Mouse (Mus musculus) MEL (cell line): ENCODE results near the gene Chsy1. TPM values are rescaled to one million over a fixed set of nuclear protein-coding genes. Genes with fewer than 3 reads are reported as not detected.

Source experiments
- DNase-seq: peaks from one replicate; pipeline ENCODE4 v3.0.0; 2011; ENCODE audit warnings: low read depth, low spot score
- H3K27ac ChIP-seq: 2 replicates; pipeline ENCODE4 v1.5.1; 2012; ENCODE audit warnings: low read depth, mild to moderate bottlenecking, control low read depth, low read length, moderate library complexity; ENCODE audit not compliant: control insufficient read depth
- H3K27me3 ChIP-seq, 2 experiments: fragments of 150-350 bp in 1 of 2; sonication (generic) in 1 of 2; 2 replicates each; pipeline ENCODE4 v1.6.1; 2012; ENCODE audit warnings: low read length in 2 of 2, mild to moderate bottlenecking in 2 of 2, improper control_type of control experiment in 1 of 2, moderate library complexity in 1 of 2; ENCODE audit not compliant: insufficient read depth in 2 of 2, control insufficient read depth in 1 of 2
- H3K36me3 ChIP-seq, 2 experiments: 2 replicates each; pipeline ENCODE4 v1.6.1; 2012 to 2014; ENCODE audit warnings: low read length in 2 of 2, improper control_type of control experiment in 1 of 2, inconsistent platforms in 1 of 2, mild to moderate bottlenecking in 1 of 2; ENCODE audit not compliant: insufficient read depth in 2 of 2, control insufficient read depth in 1 of 2
- H3K4me1 ChIP-seq, 2 experiments: fragments of 150-350 bp in 1 of 2; sonication (generic) in 1 of 2; 2 replicates each; pipeline ENCODE4 v1.6.1; 2012; ENCODE audit warnings: low read length in 2 of 2, improper control_type of control experiment in 1 of 2, mild to moderate bottlenecking in 1 of 2; ENCODE audit not compliant: insufficient read depth in 2 of 2, control insufficient read depth in 1 of 2
- H3K4me3 ChIP-seq, 2 experiments: fragments of 150-350 bp in 1 of 2; sonication (generic) in 1 of 2; 2 replicates each; pipeline ENCODE4 v1.5.1; 2012; ENCODE audit warnings: low read depth in 2 of 2, low read length in 2 of 2, mild to moderate bottlenecking in 2 of 2, moderate library complexity in 2 of 2, control low read depth in 1 of 2, improper control_type of control experiment in 1 of 2; ENCODE audit not compliant: control insufficient read depth in 1 of 2, insufficient read depth in 1 of 2
- H3K79me2 ChIP-seq: 2 replicates; pipeline ENCODE4 v1.6.1; 2012; ENCODE audit warnings: mild to moderate bottlenecking, low read length, moderate library complexity; ENCODE audit not compliant: control insufficient read depth, poor library complexity, insufficient read depth
- H3K9ac ChIP-seq: 2 replicates; pipeline ENCODE4 v1.6.1; 2012; ENCODE audit warnings: low read depth, mild to moderate bottlenecking, control low read depth, low read length, moderate library complexity; ENCODE audit not compliant: control insufficient read depth, poor library complexity, severe bottlenecking
- H3K9me3 ChIP-seq: fragments of 150-350 bp; sonication (generic); replicated peaks from 2 replicates; pipeline ENCODE4 v1.6.1; 2012; ENCODE audit warnings: mild to moderate bottlenecking, low read length, improper control_type of control experiment, moderate library complexity; ENCODE audit not compliant: insufficient read depth
- BHLHE40 ChIP-seq: IDR thresholded peaks from 2 replicates; pipeline ENCODE4 v1.6.1; 2012; ENCODE audit warnings: low read depth, mild to moderate bottlenecking, inconsistent platforms, low read length, improper control_type of control experiment, borderline replicate concordance
- CHD1 ChIP-seq: IDR thresholded peaks from 2 replicates; pipeline ENCODE4 v1.6.1; 2012; ENCODE audit warnings: low read depth, mild to moderate bottlenecking, inconsistent platforms, low read length, improper control_type of control experiment
- CHD2 ChIP-seq: IDR thresholded peaks from 2 replicates; pipeline ENCODE4 v1.6.1; 2011; ENCODE audit warnings: low read length, improper control_type of control experiment
- CTCF ChIP-seq, 3 experiments: IDR thresholded peaks in 2 of 3; conservative IDR thresholded peaks in 1 of 3; 2 replicates each; pipeline ENCODE4 v1.5.1; 2011 to 2012; ENCODE audit warnings: low read length in 3 of 3, low read depth in 2 of 3, mild to moderate bottlenecking in 2 of 3, improper control_type of control experiment in 1 of 3, inconsistent platforms in 1 of 3, mixed read lengths in 1 of 3, moderate library complexity in 1 of 3; ENCODE audit not compliant: control insufficient read depth in 1 of 3, insufficient read depth in 1 of 3, poor library complexity in 1 of 3, severe bottlenecking in 1 of 3
- E2F4 ChIP-seq: IDR thresholded peaks from 2 replicates; pipeline ENCODE4 v1.6.1; 2011; ENCODE audit warnings: low read depth, low read length, improper control_type of control experiment, borderline replicate concordance
- ELF1 ChIP-seq: IDR thresholded peaks from 2 replicates; pipeline ENCODE4 v1.6.1; 2014; ENCODE audit warnings: low read depth, mild to moderate bottlenecking, inconsistent platforms, low read length, improper control_type of control experiment, moderate library complexity
- EP300 ChIP-seq, 2 experiments: IDR thresholded peaks; 2 replicates each; pipeline ENCODE4 v1.6.1; 2011; ENCODE audit warnings: improper control_type of control experiment in 2 of 2, low read length in 2 of 2, low read depth in 1 of 2, mild to moderate bottlenecking in 1 of 2
- ETS1 ChIP-seq: IDR thresholded peaks from 2 replicates; pipeline ENCODE4 v1.6.1; 2012; ENCODE audit warnings: low read depth, mild to moderate bottlenecking, inconsistent platforms, low read length, improper control_type of control experiment, moderate library complexity
- GABPA ChIP-seq: IDR thresholded peaks from 2 replicates; pipeline ENCODE4 v1.6.1; 2012; ENCODE audit warnings: low read depth, mild to moderate bottlenecking, inconsistent platforms, low read length, improper control_type of control experiment, moderate library complexity
- GATA1 ChIP-seq: IDR thresholded peaks from 2 replicates; pipeline ENCODE4 v1.6.1; 2011; ENCODE audit warnings: low read depth, low read length, improper control_type of control experiment
- HCFC1 ChIP-seq: IDR thresholded peaks from 2 replicates; pipeline ENCODE4 v1.6.1; 2012; ENCODE audit warnings: low read depth, mild to moderate bottlenecking, inconsistent platforms, low read length, improper control_type of control experiment, moderate library complexity
- JUND ChIP-seq: IDR thresholded peaks from 2 replicates; pipeline ENCODE4 v1.6.1; 2011; ENCODE audit warnings: low read depth, mild to moderate bottlenecking, improper control_type of control experiment, low read length
- KAT2A ChIP-seq: conservative IDR thresholded peaks from 2 replicates; pipeline ENCODE4 v1.6.1; 2012; ENCODE audit warnings: low read depth, low read length, improper control_type of control experiment, inconsistent platforms
- MAFK ChIP-seq: IDR thresholded peaks from 2 replicates; pipeline ENCODE4 v1.6.1; 2011; ENCODE audit warnings: low read depth, mild to moderate bottlenecking, low read length, improper control_type of control experiment, borderline replicate concordance
- MAX ChIP-seq: IDR thresholded peaks from 2 replicates; pipeline ENCODE4 v1.6.1; 2011; ENCODE audit warnings: low read length, improper control_type of control experiment
- MAZ ChIP-seq: IDR thresholded peaks from 2 replicates; pipeline ENCODE4 v1.6.1; 2012; ENCODE audit warnings: low read depth, mild to moderate bottlenecking, inconsistent platforms, low read length, improper control_type of control experiment
- MEF2A ChIP-seq: IDR thresholded peaks from 2 replicates; pipeline ENCODE4 v1.6.1; 2014; ENCODE audit warnings: low read depth, mild to moderate bottlenecking, inconsistent platforms, low read length, improper control_type of control experiment; ENCODE audit not compliant: poor library complexity, insufficient replicate concordance, severe bottlenecking; ENCODE audit errors: extremely low read depth
- MXI1 ChIP-seq: IDR thresholded peaks from 2 replicates; pipeline ENCODE4 v1.6.1; 2011; ENCODE audit warnings: mild to moderate bottlenecking, low read depth, low read length, improper control_type of control experiment
- MYB ChIP-seq: IDR thresholded peaks from 2 replicates; pipeline ENCODE4 v1.6.1; 2011; ENCODE audit warnings: mild to moderate bottlenecking, low read depth, low read length, improper control_type of control experiment
- MYC ChIP-seq: IDR thresholded peaks from 2 replicates; pipeline ENCODE4 v1.6.1; 2011; ENCODE audit warnings: low read depth, mild to moderate bottlenecking, low read length, improper control_type of control experiment, moderate library complexity
- NELFE ChIP-seq: IDR thresholded peaks from 2 replicates; pipeline ENCODE4 v1.6.1; 2011; ENCODE audit warnings: low read depth, low read length, improper control_type of control experiment
- NRF1 ChIP-seq: IDR thresholded peaks from 2 replicates; pipeline ENCODE4 v1.6.1; 2014; ENCODE audit warnings: low read depth, mild to moderate bottlenecking, inconsistent platforms, low read length, improper control_type of control experiment, moderate library complexity; ENCODE audit not compliant: poor library complexity, insufficient read depth, severe bottlenecking
- POLR2A ChIP-seq, 2 experiments: IDR thresholded peaks; 2 replicates each; pipeline ENCODE4 v1.6.1; 2011 to 2012; ENCODE audit warnings: low read length in 2 of 2, mild to moderate bottlenecking in 2 of 2, control low read depth in 1 of 2, improper control_type of control experiment in 1 of 2, low read depth in 1 of 2, moderate library complexity in 1 of 2; ENCODE audit not compliant: control insufficient read depth in 1 of 2, insufficient read depth in 1 of 2, poor library complexity in 1 of 2
- POLR2AphosphoS2 ChIP-seq: IDR thresholded peaks from 2 replicates; pipeline ENCODE4 v1.6.1; 2011; ENCODE audit warnings: low read length, improper control_type of control experiment
- POLR2AphosphoS5 ChIP-seq: IDR thresholded peaks from 2 replicates; pipeline ENCODE4 v1.6.1; 2012; ENCODE audit warnings: low read depth, borderline replicate concordance, mild to moderate bottlenecking, inconsistent platforms, low read length, moderate library complexity, mixed read lengths
- RAD21 ChIP-seq: IDR thresholded peaks from 2 replicates; pipeline ENCODE4 v1.6.1; 2011; ENCODE audit warnings: mild to moderate bottlenecking, low read depth, low read length, improper control_type of control experiment
- RCOR1 ChIP-seq: IDR thresholded peaks from 2 replicates; pipeline ENCODE4 v1.6.1; 2012; ENCODE audit warnings: low read depth, mild to moderate bottlenecking, inconsistent platforms, low read length, improper control_type of control experiment
- SIN3A ChIP-seq: IDR thresholded peaks from 2 replicates; pipeline ENCODE4 v1.6.1; 2012; ENCODE audit warnings: low read length, improper control_type of control experiment, inconsistent platforms
- SMC3 ChIP-seq: IDR thresholded peaks from 2 replicates; pipeline ENCODE4 v1.6.1; 2011; ENCODE audit warnings: low read depth, low read length, improper control_type of control experiment
- TAL1 ChIP-seq: IDR thresholded peaks from 2 replicates; pipeline ENCODE4 v1.6.1; 2012; ENCODE audit warnings: mild to moderate bottlenecking, inconsistent platforms, low read length, moderate library complexity, mixed read lengths
- TBP ChIP-seq: IDR thresholded peaks from 2 replicates; pipeline ENCODE4 v1.8.0; 2011; ENCODE audit warnings: low read depth, low read length, improper control_type of control experiment
- TCF12 ChIP-seq: IDR thresholded peaks from 2 replicates; pipeline ENCODE4 v1.6.1; 2014; ENCODE audit warnings: low read depth, mild to moderate bottlenecking, inconsistent platforms, low read length, improper control_type of control experiment, moderate library complexity
- USF1 ChIP-seq: IDR thresholded peaks from 2 replicates; pipeline ENCODE4 v1.6.1; 2014; ENCODE audit warnings: low read depth, mild to moderate bottlenecking, inconsistent platforms, low read length, improper control_type of control experiment, moderate library complexity
- USF2 ChIP-seq, 2 experiments: IDR thresholded peaks; 2 replicates each; pipeline ENCODE4 v1.6.1; 2011 to 2012; ENCODE audit warnings: improper control_type of control experiment in 2 of 2, low read length in 2 of 2, borderline replicate concordance in 1 of 2, inconsistent platforms in 1 of 2, low read depth in 1 of 2, mild to moderate bottlenecking in 1 of 2; ENCODE audit not compliant: insufficient read depth in 1 of 2
- ZC3H11A ChIP-seq: IDR thresholded peaks from 2 replicates; pipeline ENCODE4 v1.6.1; 2012; ENCODE audit warnings: low read depth, mild to moderate bottlenecking, inconsistent platforms, low read length, improper control_type of control experiment
- ZKSCAN1 ChIP-seq: IDR thresholded peaks from 2 replicates; pipeline ENCODE4 v1.6.1; 2012; ENCODE audit warnings: low read depth, mild to moderate bottlenecking, inconsistent platforms, low read length, improper control_type of control experiment, moderate library complexity
- ZMIZ1 ChIP-seq: IDR thresholded peaks from 2 replicates; pipeline ENCODE4 v1.6.1; 2012; ENCODE audit warnings: low read depth, mild to moderate bottlenecking, inconsistent platforms, low read length, improper control_type of control experiment, moderate library complexity
- ZNF384 ChIP-seq: IDR thresholded peaks from 2 replicates; pipeline ENCODE4 v1.6.1; 2012; ENCODE audit warnings: low read depth, mild to moderate bottlenecking, inconsistent platforms, low read length, improper control_type of control experiment
- polyA plus RNA-seq, 2 experiments: library from polyadenylated mRNA; stranded (reverse) in 1 of 2; unstranded in 1 of 2; fragments of >175 nt in 1 of 2; fragments of >200 nt in 1 of 2; gene quantifications; 2 replicates each; pipeline versions ENCODE4 v1.2.1 to v1.2.4; 2012; ENCODE audit warnings: low replicate concordance in 2 of 2, low read depth in 1 of 2; ENCODE audit not compliant: insufficient read length in 2 of 2, insufficient read depth in 1 of 2, missing spikeins in 1 of 2
- total RNA-seq: library from RNA; depleted of rRNA; stranded (reverse); fragments of 300-350 nt; gene quantifications from 2 replicates; pipeline ENCODE4 v1.2.3, GENCODE M21; 2012

Chsy1 gene
- total and polyA plus RNA-seq, 3 experiments: 8.5 to 10.3 TPM; not detected in 1

GRCm38 (mm10) chr7:66120139-66120538 is 10.8 kb downstream of the Chsy1 start:
- no peak overlapping the region for H3K27ac ChIP-seq
- peaks cover 21 to 35% of the 10 kb centered on the region in 2 experiments for H3K4me1 ChIP-seq
- no peaks in the 10 kb centered on the region for H3K27me3 ChIP-seq
- TF ChIP-seq SIN3A: peak; percentile 71; the same call in 1 of the 2 replicates
- no peak for TF ChIP-seq TBP
- no peak for TF ChIP-seq SMC3
- no peak for TF ChIP-seq POLR2AphosphoS5
- no peak for TF ChIP-seq NELFE
- no peak for TF ChIP-seq MAZ
- TF ChIP-seq NRF1: no peak
- TF ChIP-seq ETS1: peak; percentile 93
- no peak for TF ChIP-seq MAX
- no peak for TF ChIP-seq MYB
- TF ChIP-seq CHD1: no peak
- no peak for TF ChIP-seq CTCF (IDR thresholded peaks at IDR 0.05 in 2 of 3, conservative IDR thresholded peaks at IDR 0.05 in 1 of 3; ENCODE audit: control insufficient read depth in 1 of 3, insufficient read depth in 1 of 3, low read depth in 2 of 3, low read length in 3 of 3, poor library complexity in 1 of 3, severe bottlenecking in 1 of 3)
- TF ChIP-seq MEF2A: no peak
- no peak for TF ChIP-seq KAT2A
- TF ChIP-seq EP300 (IDR thresholded peaks at IDR 0.05; ENCODE audit: low read depth in 1 of 2, low read length in 2 of 2): peak; percentile 65 to 69
- TF ChIP-seq ZMIZ1: no peak
- TF ChIP-seq GABPA: no peak
- no peak for TF ChIP-seq ZC3H11A
- TF ChIP-seq TAL1: no peak
- no peak for TF ChIP-seq ZKSCAN1
- TF ChIP-seq ZNF384: no peak
- TF ChIP-seq RAD21: no peak
- TF ChIP-seq POLR2A (IDR thresholded peaks at IDR 0.05; ENCODE audit: control insufficient read depth in 1 of 2, insufficient read depth in 1 of 2, low read depth in 1 of 2, low read length in 2 of 2, poor library complexity in 1 of 2): no peak
- TF ChIP-seq BHLHE40: peak; percentile 60; the same call in 1 of the 2 replicates
- TF ChIP-seq TCF12: peak; percentile 76
- TF ChIP-seq JUND: no peak
- no peak for TF ChIP-seq CHD2
- TF ChIP-seq MAFK: peak; percentile 43; the same call in 1 of the 2 replicates
- no peak for TF ChIP-seq ELF1
- TF ChIP-seq E2F4: no peak
- 0 out of 2 replicates have a peak, but pooled peaks have one; percentile 26 for TF ChIP-seq MYC
- TF ChIP-seq USF2 (IDR thresholded peaks at IDR 0.05; ENCODE audit: borderline replicate concordance in 1 of 2, insufficient read depth in 1 of 2, low read depth in 1 of 2, low read length in 2 of 2): no peak
- peak; percentile 28; the same call in 1 of the 2 replicates for TF ChIP-seq HCFC1
- TF ChIP-seq MXI1: peak; percentile 42; the same call in 1 of the 2 replicates
- TF ChIP-seq POLR2AphosphoS2: no peak
- peak; percentile 97 for TF ChIP-seq RCOR1
- no peak for TF ChIP-seq USF1
- peak; percentile 72 for TF ChIP-seq GATA1

More at GRCm38 (mm10) chr7:66120139-66120538, 10.8 kb downstream of the Chsy1 start:
- H3K79me2 ChIP-seq: peaks cover 18% of the 10 kb centered on the region; the same call in 1 of the 2 replicates
- H3K36me3 ChIP-seq: peaks cover 0 to 43% of the 10 kb centered on the region in 2 experiments; a peak in 2 of 4 replicates
- no peak overlapping the region for H3K4me3 ChIP-seq
- H3K9ac ChIP-seq: no peak overlapping the region
- DNase-seq: peak; percentile 55
- no peaks in the 10 kb centered on the region for H3K9me3 ChIP-seq
